Mouse (Mus musculus) heart, embryonic 14.5 days (tissue): Measurements from ENCODE around the gene Rbak. TPM values are rescaled to one million over a fixed set of nuclear protein-coding genes. Genes with fewer than 3 reads are reported as not detected.
"Not testable (repeated sequence)": the region's sequence is repeated elsewhere in the genome, so short reads cannot be mapped to it uniquely, and the experiment has no call there.

ENCODE experiments used
- ATAC-seq: fragments of 200-750 bp; cut with Nextera tagmentation; 2 replicates; pipeline ENCODE4 v1.8.0; 2017; ENCODE audit warnings: low read depth, moderate TSS enrichment; ENCODE audit not compliant: insufficient number of reproducible peaks, insufficient read depth, low FRiP score
- H3K27ac ChIP-seq, 2 experiments: fragments of 200-500 bp in 1 of 2; fragments of 300-500 bp in 1 of 2; sonication (generic) in 1 of 2; replicated peaks in 1 of 2; 2 replicates each; pipeline ENCODE4 v1.5.1; 2012 to 2014; ENCODE audit warnings: low read depth in 2 of 2, low read length in 2 of 2, control low read depth in 1 of 2, mild to moderate bottlenecking in 1 of 2, mixed read lengths in 1 of 2; ENCODE audit not compliant: control insufficient read depth in 1 of 2, insufficient read depth in 1 of 2
- H3K27me3 ChIP-seq: fragments of 300-500 bp; sonication (generic); 2 replicates; pipeline ENCODE4 v1.6.1; 2014; ENCODE audit warnings: mild to moderate bottlenecking, low read length, control low read depth; ENCODE audit not compliant: control insufficient read depth, insufficient read depth
- H3K36me3 ChIP-seq: fragments of 300-500 bp; sonication (generic); 2 replicates; pipeline ENCODE4 v1.6.1; 2014; ENCODE audit warnings: mild to moderate bottlenecking, control low read depth, low read length, mixed read lengths; ENCODE audit not compliant: control insufficient read depth, insufficient read depth
- H3K4me1 ChIP-seq, 2 experiments: fragments of 200-500 bp in 1 of 2; fragments of 300-500 bp in 1 of 2; sonication (generic) in 1 of 2; 2 replicates each; pipeline ENCODE4 v1.6.1; 2012 to 2014; ENCODE audit warnings: low read length in 2 of 2, control low read depth in 1 of 2, mixed read lengths in 1 of 2; ENCODE audit not compliant: control insufficient read depth in 2 of 2, insufficient read depth in 2 of 2
- H3K4me2 ChIP-seq: fragments of 300-500 bp; sonication (generic); 2 replicates; pipeline ENCODE4 v1.6.1; 2014; ENCODE audit warnings: mild to moderate bottlenecking, low read length
- H3K4me3 ChIP-seq, 2 experiments: fragments of 200-500 bp in 1 of 2; fragments of 300-500 bp in 1 of 2; sonication (generic) in 1 of 2; 2 replicates each; pipeline ENCODE4 v1.5.1; 2012 to 2014; ENCODE audit warnings: low read length in 2 of 2, mild to moderate bottlenecking in 2 of 2, control low read depth in 1 of 2, low read depth in 1 of 2, moderate library complexity in 1 of 2; ENCODE audit not compliant: control insufficient read depth in 1 of 2, insufficient read depth in 1 of 2
- H3K9ac ChIP-seq: fragments of 300-500 bp; sonication (generic); 2 replicates; pipeline ENCODE4 v1.6.1; 2014; ENCODE audit warnings: mild to moderate bottlenecking, low read length
- H3K9me3 ChIP-seq: fragments of 300-500 bp; sonication (generic); 2 replicates; pipeline ENCODE4 v1.6.1; 2016; ENCODE audit warnings: low read length, control low read depth; ENCODE audit not compliant: control insufficient read depth
- WGBS: fragments of 180-500 bp; shearing (Covaris S2); extraction: QIAGEN DNeasy Blood & Tissue Kit; methylation state at CpG from one replicate; pipeline ENCODE4 v1.1.7; 2014; 5-methylcytosine and 5-hydroxymethylcytosine counted together
- polyA plus RNA-seq: library from polyadenylated mRNA; unstranded; fragments of >200 nt; fragmentation: Nextera tagmentation; extraction: Ambion mirVana; gene quantifications from 2 replicates; pipeline ENCODE4 v1.2.1, GENCODE M21; 2014

Gene Rbak
- polyA plus RNA-seq, 1 experiment from 2014 or later = 9.6 TPM

DNA sequence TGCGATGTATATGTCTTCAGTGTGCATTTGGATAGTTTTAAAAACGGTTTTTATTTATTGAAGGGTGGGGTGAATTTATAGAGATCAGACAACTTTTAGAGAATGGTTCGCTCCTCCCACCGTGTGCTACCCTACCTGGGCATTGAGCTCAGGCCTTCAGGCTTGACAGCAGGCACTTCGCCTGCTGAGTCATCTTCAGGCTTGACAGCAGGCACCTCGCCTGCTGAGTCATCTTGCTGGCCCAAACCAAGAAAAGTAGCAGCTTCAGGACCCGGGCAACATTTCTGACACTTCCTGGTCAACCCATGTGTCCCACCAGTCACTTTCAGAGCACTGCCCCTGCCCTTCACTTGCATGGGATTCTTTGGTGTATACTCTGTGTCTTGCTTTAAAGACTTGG is 45.5 kb downstream of the Rbak start:
- no peak for ATAC-seq

DNA sequence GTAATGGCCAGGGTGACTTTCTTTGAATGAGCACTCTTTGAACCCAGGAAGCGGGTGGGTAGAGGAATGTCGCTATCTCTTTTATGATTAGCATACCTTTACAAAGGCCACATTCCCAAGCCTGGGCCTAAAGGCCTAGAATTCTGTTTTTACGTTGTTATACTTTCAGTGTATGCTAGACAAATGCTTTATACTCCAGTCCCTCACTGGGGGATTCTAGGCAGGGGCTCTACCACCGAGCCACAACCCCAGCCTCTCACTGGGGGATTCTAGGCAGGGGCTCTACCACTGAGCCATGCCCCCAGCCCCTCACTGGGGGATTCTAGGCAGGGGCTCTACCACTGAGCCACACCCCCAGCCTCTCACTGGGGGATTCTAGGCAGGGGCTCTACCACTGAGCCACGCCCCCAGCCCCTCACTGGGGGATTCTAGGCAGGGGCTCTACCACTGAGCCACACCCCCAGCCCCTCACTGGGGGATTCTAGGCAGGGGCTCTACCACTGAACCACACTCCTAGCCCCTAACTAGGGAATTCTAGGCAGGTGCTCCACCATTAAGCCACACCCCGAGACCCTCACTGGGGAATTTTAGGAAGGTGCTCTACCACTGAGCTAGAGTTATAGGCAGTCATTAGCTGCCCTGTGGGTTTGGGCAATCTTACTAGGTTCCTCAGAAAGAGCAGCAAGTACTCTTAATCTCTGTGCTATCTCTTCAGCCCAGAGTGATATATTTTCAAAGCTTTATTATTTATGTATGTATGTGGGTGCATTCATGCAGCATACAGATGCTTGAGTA is 46.2 kb downstream of the Rbak start:
- ATAC-seq, H3K4me3 ChIP-seq, H3K4me2 ChIP-seq, H3K27ac ChIP-seq, H3K4me1 ChIP-seq, H3K27me3 ChIP-seq, H3K9me3 ChIP-seq, H3K9ac ChIP-seq, H3K36me3 ChIP-seq: not testable (repeated sequence)
- 79% methylated on average over 3 of the region's 6 CpGs for WGBS

More for the DNA sequence above, 45.5 kb downstream of the Rbak start:
- WGBS = 82% methylated on average over 7 of the region's 7 CpGs
- Histone ChIP-seq H3K4me3 (no peak overlapping the region), H3K9ac (no peak overlapping the region), H3K27me3 (no peaks in the 10 kb centered on the region), H3K4me1 (peaks cover 0 to 2% of the 10 kb centered on the region in 2 experiments; a peak in 2 of 4 replicates), H3K36me3 (no peaks in the 10 kb centered on the region), H3K4me2 (no peak overlapping the region), H3K27ac (no peak overlapping the region), H3K9me3 (no peaks in the 10 kb centered on the region)

DNA sequence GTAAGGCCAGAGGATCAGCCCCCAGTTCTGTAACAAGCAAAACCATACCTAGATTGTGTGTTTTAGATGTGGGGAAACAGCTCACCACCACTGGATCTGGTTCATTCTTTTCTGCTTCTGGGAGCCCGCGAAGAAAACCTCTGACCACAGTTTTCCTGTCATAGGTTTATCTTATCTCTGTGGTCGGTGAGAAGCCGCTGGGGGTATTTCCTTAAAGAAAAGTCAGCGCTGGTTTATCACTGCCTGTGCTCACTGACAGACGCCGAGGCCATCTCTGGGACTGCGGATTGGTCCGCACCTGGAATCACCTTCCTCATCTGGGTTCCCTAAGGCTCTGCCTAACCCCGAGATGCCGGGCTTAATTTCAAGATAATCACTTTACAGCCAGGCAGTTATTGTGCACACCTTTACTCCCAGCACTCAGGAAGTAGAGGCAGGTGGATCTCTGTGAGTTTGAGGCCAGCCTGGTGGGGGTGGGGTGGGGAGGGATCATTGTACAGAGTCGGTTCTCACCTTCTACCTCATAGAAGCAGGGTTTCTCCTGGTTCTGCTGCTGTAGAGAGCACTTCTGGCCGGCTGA is 47.5 kb downstream of the Rbak start:
- no peak overlapping the region for H3K4me3 ChIP-seq
- H3K9ac ChIP-seq = no peak overlapping the region
- H3K27me3 ChIP-seq = no peaks in the 10 kb centered on the region
- ATAC-seq = no peak
- no peak overlapping the region for H3K4me2 ChIP-seq
- WGBS = 36% methylated on average over 13 of the region's 13 CpGs
- H3K9me3 ChIP-seq = peaks cover 12% of the 10 kb centered on the region
- H3K27ac ChIP-seq = no peak overlapping the region
- H3K36me3 ChIP-seq = no peaks in the 10 kb centered on the region
- no peaks in the 10 kb centered on the region for H3K4me1 ChIP-seq

DNA sequence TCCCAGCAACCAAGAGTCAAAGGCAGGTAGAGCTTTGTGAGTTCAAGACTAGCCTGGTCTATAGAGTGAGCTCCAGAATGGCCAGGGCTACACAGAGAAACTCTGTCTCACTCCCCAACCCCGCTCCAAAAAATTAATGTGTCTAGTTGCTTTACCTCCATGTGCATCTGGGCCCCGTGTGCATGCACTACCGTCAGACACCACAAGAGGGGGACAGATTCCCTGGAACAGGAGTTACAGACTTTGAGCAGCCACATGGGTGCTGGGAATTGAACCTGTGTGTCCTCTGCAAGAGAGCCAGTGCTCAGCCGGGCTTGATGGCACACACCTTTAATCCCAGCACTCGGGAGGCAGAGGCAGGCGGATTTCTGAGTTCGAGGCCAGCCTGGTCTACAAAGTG is 50.2 kb downstream of the Rbak start:
- no peak overlapping the region for H3K27ac ChIP-seq
- peaks cover 12% of the 10 kb centered on the region for H3K9me3 ChIP-seq
- 82% methylated on average over 7 of the region's 7 CpGs for WGBS
- H3K27me3 ChIP-seq = no peaks in the 10 kb centered on the region
- no peak overlapping the region for H3K9ac ChIP-seq
- no peak overlapping the region for H3K4me3 ChIP-seq
- H3K36me3 ChIP-seq = no peaks in the 10 kb centered on the region
- no peaks in the 10 kb centered on the region for H3K4me1 ChIP-seq
- no peak overlapping the region for H3K4me2 ChIP-seq
- no peak for ATAC-seq

DNA sequence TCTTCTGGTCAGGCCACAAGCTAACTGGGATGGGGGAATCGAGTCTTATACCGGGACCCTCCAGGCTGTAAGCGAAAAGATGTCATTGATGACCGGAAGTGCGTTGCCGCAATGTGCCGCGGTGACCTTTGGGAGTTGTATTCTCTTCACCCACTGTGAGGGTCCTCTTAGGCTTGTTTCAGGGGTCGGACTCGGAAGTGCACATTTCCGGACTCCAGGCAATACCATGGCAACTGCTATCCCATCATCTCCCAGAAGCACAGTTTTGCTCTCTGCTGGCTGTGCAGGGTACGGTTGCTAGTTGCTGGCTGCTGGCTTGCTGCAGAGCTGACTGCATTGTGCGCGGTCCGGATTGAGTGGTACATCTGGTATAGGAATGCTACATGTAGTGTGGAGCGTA is 51.5 kb downstream of the Rbak start:
- Histone ChIP-seq H3K4me2 (no peak overlapping the region), H3K27ac (no peak overlapping the region), H3K4me3 (no peak overlapping the region), H3K4me1 (no peaks in the 10 kb centered on the region), H3K27me3 (no peaks in the 10 kb centered on the region), H3K9ac (no peak overlapping the region), H3K9me3 (peaks cover 12% of the 10 kb centered on the region), H3K36me3 (no peaks in the 10 kb centered on the region)
- WGBS = 90% methylated on average over 16 of the region's 16 CpGs
- no peak for ATAC-seq

DNA sequence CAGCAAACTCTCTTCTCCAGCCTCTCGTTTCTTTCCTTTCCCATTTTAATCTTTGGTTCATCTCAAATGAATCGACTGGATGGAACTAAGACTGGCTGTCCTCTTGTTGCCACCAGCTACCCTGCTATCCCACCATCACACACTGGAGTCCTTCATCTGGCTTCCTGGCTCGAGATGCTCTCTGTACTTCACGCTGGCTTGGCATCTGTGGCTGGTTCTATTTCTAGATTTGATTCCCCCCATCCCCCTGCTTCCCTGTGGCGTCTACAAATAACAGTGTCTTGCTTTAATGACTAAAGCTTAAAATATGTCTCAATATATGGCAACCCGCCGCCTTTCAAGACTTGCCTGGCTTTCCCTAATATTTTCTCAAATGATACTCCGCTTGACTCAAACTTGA is 52.7 kb downstream of the Rbak start:
- peaks cover 12% of the 10 kb centered on the region for H3K9me3 ChIP-seq
- ATAC-seq = no peak
- no peaks in the 10 kb centered on the region for H3K36me3 ChIP-seq
- H3K9ac ChIP-seq = no peak overlapping the region
- H3K27me3 ChIP-seq = no peaks in the 10 kb centered on the region
- H3K27ac ChIP-seq = no peak overlapping the region
- WGBS = 61% methylated on average over 8 of the region's 8 CpGs
- H3K4me1 ChIP-seq = no peaks in the 10 kb centered on the region
- H3K4me3 ChIP-seq = no peak overlapping the region
- no peak overlapping the region for H3K4me2 ChIP-seq

DNA sequence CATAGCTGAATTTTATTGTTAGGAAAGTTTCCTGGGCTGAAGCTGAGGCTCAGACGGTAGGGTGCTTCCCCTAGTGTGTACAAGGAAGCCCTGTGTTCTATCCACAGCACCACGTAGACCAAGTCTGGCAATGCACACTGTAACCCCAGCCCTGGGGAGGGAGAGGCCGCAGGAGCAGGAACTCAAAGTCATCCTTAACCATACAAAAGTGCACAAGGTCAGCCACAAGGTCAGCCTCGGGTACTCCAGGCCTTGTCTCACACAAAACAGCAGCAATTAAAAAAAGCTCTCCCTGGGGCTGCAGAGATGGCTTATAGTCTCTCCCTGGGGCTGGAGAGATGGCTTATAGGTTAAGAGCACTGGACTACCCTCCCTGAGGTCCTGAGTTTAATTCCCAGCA is 53.7 kb downstream of the Rbak start:
- H3K27me3 ChIP-seq = no peaks in the 10 kb centered on the region
- H3K4me1 ChIP-seq = no peaks in the 10 kb centered on the region
- no peak overlapping the region for H3K27ac ChIP-seq
- no peak overlapping the region for H3K9ac ChIP-seq
- no peak overlapping the region for H3K4me2 ChIP-seq
- no peak overlapping the region for H3K4me3 ChIP-seq
- H3K36me3 ChIP-seq = no peaks in the 10 kb centered on the region
- 69% methylated on average over 4 of the region's 4 CpGs for WGBS
- H3K9me3 ChIP-seq = peaks cover 12% of the 10 kb centered on the region
- no peak for ATAC-seq

DNA sequence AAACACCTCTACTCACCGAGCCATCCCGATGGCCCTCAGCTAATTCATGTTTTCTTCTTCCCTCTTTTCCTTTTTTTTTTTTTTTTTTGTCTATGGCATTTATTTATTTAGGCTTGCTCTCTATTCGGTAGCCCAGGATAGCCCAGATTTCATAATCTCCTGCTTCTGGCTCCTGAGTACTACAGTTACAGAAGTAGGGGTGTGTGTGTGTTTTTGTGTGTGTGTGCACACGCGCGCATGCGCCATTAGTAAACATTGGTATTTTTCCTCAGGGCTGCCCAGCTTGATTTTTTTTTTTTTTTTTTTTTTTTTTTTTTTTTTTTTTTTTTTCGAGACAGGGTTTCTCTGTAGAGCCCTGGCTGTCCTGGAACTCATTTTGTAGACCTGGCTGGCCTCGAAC is 54.5 kb downstream of the Rbak start:
- WGBS = 89% methylated on average over 9 of the region's 9 CpGs
- Histone ChIP-seq H3K9ac (no peak overlapping the region), H3K4me3 (no peak overlapping the region), H3K36me3 (no peaks in the 10 kb centered on the region), H3K4me1 (no peaks in the 10 kb centered on the region), H3K27me3 (no peaks in the 10 kb centered on the region), H3K4me2 (no peak overlapping the region), H3K27ac (no peak overlapping the region), H3K9me3 (peaks cover 12% of the 10 kb centered on the region)
- ATAC-seq = no peak
